Mouse (Mus musculus) left cerebral cortex, adult 2 months (tissue): Measurements from ENCODE around the gene Rnf123. TPM values are rescaled to one million over a fixed set of nuclear protein-coding genes. Genes with fewer than 3 reads are reported as not detected.
A peak's percentile ranks its signal among the peaks of the same experiment; 100 is the strongest.

Experiments
- DNase-seq, 2 experiments: peaks; one replicate each; pipeline ENCODE4 v3.0.0; 2021 to 2022; ENCODE audit warnings: low spot score in 2 of 2, mixed read lengths in 1 of 2; ENCODE audit errors: extremely low spot score in 1 of 2
- H3K27ac ChIP-seq: fragments of 200-600 bp; 2 replicates; pipeline ENCODE4 v1.8.1; 2022
- H3K4me3 ChIP-seq: fragments of 200-600 bp; 2 replicates; pipeline ENCODE4 v1.8.1; 2022
- CTCF ChIP-seq: fragments of 200-600 bp; IDR thresholded peaks from 2 replicates; pipeline ENCODE4 v1.8.1; 2022; ENCODE audit warnings: antibody characterized with exemption, mild to moderate bottlenecking, moderate library complexity
- intact Hi-C: fragments of 180-260 bp; cut with DNase I; formaldehyde crosslinking; loops from one replicate; pipeline ENCODE4 v1.15.1; 2025
- total RNA-seq, 2 experiments: library from RNA; stranded (reverse); gene quantifications; 2 replicates each; pipeline ENCODE4 v1.2.3; 2021

The Rnf123 gene
- total RNA-seq, 2 experiments from 2014 or later, result 107 to 108 TPM

DNA sequence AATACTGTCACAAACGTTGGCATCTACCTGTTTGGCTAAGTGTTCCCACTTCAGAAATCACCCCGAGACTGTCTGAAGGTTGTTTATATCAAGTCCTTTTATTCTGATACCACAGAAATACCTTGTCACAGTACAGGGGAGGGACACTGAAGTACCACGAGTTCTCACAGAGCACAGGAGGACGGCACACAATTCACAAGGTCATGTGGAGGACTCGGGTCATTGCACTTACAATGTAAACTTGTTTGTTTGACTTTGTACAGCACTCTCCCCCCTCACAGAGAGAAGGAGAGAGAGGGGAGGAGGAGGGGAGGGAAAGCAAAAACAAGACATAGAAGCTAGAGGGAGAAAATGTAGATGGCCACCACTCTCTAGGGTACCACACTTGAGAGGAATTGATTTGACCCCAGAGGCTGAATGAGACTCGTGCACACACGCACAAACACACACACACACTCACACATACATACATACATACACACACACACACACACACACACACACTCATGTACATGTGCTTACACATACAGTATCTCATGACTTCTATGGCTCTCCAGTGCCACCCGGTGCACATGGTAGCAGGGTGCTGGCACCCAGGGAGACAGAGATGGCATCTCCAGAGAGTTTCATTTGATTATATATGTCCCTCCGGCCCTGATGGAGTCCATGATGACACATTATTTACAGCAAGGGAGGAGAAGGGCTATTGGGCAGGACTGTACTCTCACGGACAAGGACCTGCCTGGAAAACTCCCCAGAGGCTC lies 13.0 kb upstream of the Rnf123 start:
- DNase-seq, result no peak
- Histone ChIP-seq H3K27ac (no peak overlapping the region), H3K4me3 (no peak overlapping the region)
- TF ChIP-seq CTCF, result no peak
- intact Hi-C loops, result loop anchor here (1.0 kb wide), 2 partner anchors 105 to 188 kb away; no protein-coding TSS in a partner anchor

- intact Hi-C loops, result loop anchor here (1.0 kb wide), 2 partner anchors 106 to 189 kb away; no protein-coding TSS in a partner anchor
- peak; percentile 69 for TF ChIP-seq CTCF
- Histone ChIP-seq H3K4me3 (peak overlapping the region; percentile 53), H3K27ac (peak overlapping the region; percentile 74; the same call in 1 of the 2 replicates)
- DNase-seq, result no peak
These were observed 12.4 kb upstream of the Rnf123 start for GRCm38 (mm10) chr9:108095518-108095917.

DNA sequence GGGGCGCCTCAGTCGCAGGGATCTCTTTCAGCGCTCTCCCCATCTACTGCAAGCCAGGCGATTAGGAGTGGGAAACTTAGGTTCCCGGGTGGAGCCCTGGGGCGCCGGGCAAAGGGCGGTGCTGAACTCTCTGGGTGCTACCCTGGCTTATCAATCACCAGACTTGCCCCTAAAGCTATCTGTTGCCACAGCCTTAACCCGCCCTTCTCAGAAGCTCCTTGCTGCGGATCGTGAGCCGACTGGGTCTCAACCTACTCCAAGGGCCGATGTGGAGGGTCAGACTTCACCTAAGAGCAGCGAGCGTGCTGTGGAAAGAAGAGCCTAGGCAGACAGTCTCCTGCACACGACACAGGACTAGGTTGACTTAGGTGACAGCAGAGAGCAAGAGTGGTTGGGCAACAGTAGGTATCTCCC lies 11.9 kb upstream of the Rnf123 start:
- intact Hi-C loops, result loop anchor here (1.0 kb wide), 2 partner anchors 106 to 189 kb away; no protein-coding TSS in a partner anchor
- DNase-seq, result no peak
- Histone ChIP-seq H3K4me3 (peak overlapping the region; percentile 53), H3K27ac (peak overlapping the region; percentile 74)
- TF ChIP-seq CTCF, result no peak

- Histone ChIP-seq H3K27ac (peak within 1 kb of the TSS; percentile 74), H3K4me3 (peak within 1 kb of the TSS; percentile 53)
- TF ChIP-seq CTCF, result peak; percentile 13
- intact Hi-C loops, result no loop called here
- peak; percentile 83 to 87 for DNase-seq
These were observed 11.2 kb upstream of the Rnf123 start, which contains the start of gene Apeh for GRCm38 (mm10) chr9:108094184-108094941. Gene Apeh, minus strand, starts transcription at chr9:108094606.

GRCm38 (mm10) chr9:108093586-108093985 lies 10.4 kb upstream of the Rnf123 start:
- no peak for DNase-seq
- TF ChIP-seq CTCF, result no peak
- H3K4me3 ChIP-seq, result peak overlapping the region; percentile 53
- intact Hi-C loops, result no loop called here
- H3K27ac ChIP-seq, result peak overlapping the region; percentile 74; the same call in 1 of the 2 replicates

DNA sequence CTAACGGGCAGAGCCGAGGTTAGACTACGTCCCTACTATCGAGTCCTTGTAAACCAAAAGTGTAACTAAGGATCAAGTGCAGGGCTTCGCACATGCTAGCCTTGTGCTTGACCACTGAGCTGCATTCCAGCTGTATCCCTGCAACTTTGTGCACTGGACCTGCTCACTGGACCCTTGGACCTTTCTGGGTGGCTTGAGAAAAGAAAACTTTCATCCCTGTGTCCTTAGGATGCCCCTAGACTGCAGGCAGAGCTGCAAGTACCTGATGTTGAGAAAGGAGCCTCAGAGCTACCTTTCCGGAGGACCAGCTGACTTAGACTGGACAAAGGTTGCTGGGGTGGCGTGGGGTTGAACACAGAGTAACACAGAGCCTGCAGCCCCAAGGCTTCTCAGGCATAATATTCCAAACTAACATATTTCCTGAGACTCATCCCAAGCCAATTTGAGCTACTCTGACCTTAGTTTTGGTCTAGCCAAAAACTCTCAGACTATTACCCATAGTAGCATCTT lies 7.5 kb upstream of the Rnf123 start:
- no peak overlapping the region for H3K4me3 ChIP-seq
- H3K27ac ChIP-seq, result no peak overlapping the region
- no peak for TF ChIP-seq CTCF
- intact Hi-C loops, result no loop called here
- no peak for DNase-seq

GRCm38 (mm10) chr9:108085261-108085660 lies 2.1 kb upstream of the Rnf123 start:
- DNase-seq, result no peak
- intact Hi-C loops, result no loop called here
- no peak for TF ChIP-seq CTCF
- no peak overlapping the region for H3K4me3 ChIP-seq
- H3K27ac ChIP-seq, result no peak overlapping the region

GRCm38 (mm10) chr9:108083561-108083960 lies 415 bp upstream of the Rnf123 start:
- TF ChIP-seq CTCF, result no peak
- intact Hi-C loops, result no loop called here
- Histone ChIP-seq H3K4me3 (no peak overlapping the region), H3K27ac (no peak overlapping the region)
- DNase-seq, result no peak

DNA sequence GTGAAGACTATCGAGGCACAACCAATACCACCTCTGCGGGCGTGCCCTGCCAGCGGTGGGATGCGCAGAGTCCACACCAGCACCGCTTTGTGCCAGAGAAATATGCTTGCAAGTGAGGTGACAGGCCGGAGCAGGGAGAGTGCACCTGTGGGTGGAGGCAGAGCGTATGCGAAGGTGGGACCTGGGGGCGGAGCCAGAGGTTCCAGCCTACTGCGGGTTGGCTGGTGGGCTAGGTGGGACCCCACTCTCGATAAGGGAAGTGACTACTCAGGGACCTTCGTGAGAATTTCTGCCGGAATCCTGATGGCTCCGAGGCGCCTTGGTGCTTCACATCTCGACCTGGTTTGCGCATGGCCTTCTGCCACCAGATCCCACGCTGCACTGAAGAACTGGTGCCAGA lies 597 bp downstream of the Rnf123 start:
- DNase-seq, result no peak
- no peak for TF ChIP-seq CTCF
- intact Hi-C loops, result no loop called here
- H3K27ac ChIP-seq, result no peak overlapping the region
- no peak overlapping the region for H3K4me3 ChIP-seq

GRCm38 (mm10) chr9:108080168-108080567 lies 3.0 kb downstream of the Rnf123 start, which contains the start of gene Mst1:
Gene Mst1, plus strand, starts transcription at chr9:108080436.
- peak within 1 kb of the TSS; percentile 70 for H3K4me3 ChIP-seq
- no peak for TF ChIP-seq CTCF
- DNase-seq, result no peak
- H3K27ac ChIP-seq, result peak within 1 kb of the TSS; percentile 96
- intact Hi-C loops, result no loop called here

GRCm38 (mm10) chr9:108073141-108073930 lies 9.8 kb downstream of the Rnf123 start:
- intact Hi-C loops, result no loop called here
- no peak for DNase-seq
- Histone ChIP-seq H3K27ac (no peak overlapping the region), H3K4me3 (no peak overlapping the region)
- no peak for TF ChIP-seq CTCF
